Mouse (Mus musculus): Measurements from ENCODE around the gene Marveld1. TPM values are rescaled to one million over a fixed set of nuclear protein-coding genes. Genes with fewer than 3 reads are reported as not detected.
A peak's percentile ranks its signal among the peaks of the same experiment; 100 is the strongest.

Gene Marveld1
- 9.7 and 11.6 TPM in 2 replicates for polyA plus RNA-seq (2016; fragmentation: Nextera tagmentation; extraction: Ambion mirVana)

GRCm38 (mm10) chr19:42147170-42147768, at the start of gene Marveld1:
TSS of gene Marveld1 (plus strand) at chr19:42147400.
- H3K4me1 ChIP-seq = peaks cover 21% of the 10 kb centered on the region
- H3K9me3 ChIP-seq (replicated peaks) = no peaks in the 10 kb centered on the region
- WGBS = under 1% methylated on average over 38 of the region's 57 CpGs
- peaks cover 43% of the 10 kb centered on the region for H3K27me3 ChIP-seq
- peak within 1 kb of the TSS; percentile 79 for H3K4me2 ChIP-seq (replicated peaks)
- no peaks in the 10 kb centered on the region for H3K36me3 ChIP-seq
- H3K4me3 ChIP-seq = peak within 1 kb of the TSS; percentile 60
- H3K9ac ChIP-seq = peak within 1 kb of the TSS; percentile 75
- ATAC-seq (ENCODE audit: low FRiP score) = peak; percentile 28; the same call in 1 of the 2 replicates
- H3K27ac ChIP-seq = peak within 1 kb of the TSS; percentile 62

GRCm38 (mm10) chr19:42099406-42099805, 47.8 kb upstream of the Marveld1 start:
- no peak for ATAC-seq (ENCODE audit: low FRiP score)
- no peaks in the 10 kb centered on the region for H3K27me3 ChIP-seq
- no peaks in the 10 kb centered on the region for H3K4me1 ChIP-seq
- H3K27ac ChIP-seq = no peak overlapping the region
- H3K36me3 ChIP-seq = peaks cover 26% of the 10 kb centered on the region
- H3K9me3 ChIP-seq (replicated peaks) = no peaks in the 10 kb centered on the region
- no peak overlapping the region for H3K4me2 ChIP-seq (replicated peaks)
- WGBS = 95% methylated on average over 3 of the region's 3 CpGs
- H3K4me3 ChIP-seq = no peak overlapping the region
- H3K9ac ChIP-seq = no peak overlapping the region

GRCm38 (mm10) chr19:42104681-42105080, 42.5 kb upstream of the Marveld1 start:
- no peaks in the 10 kb centered on the region for H3K4me1 ChIP-seq
- no peak for ATAC-seq (ENCODE audit: low FRiP score)
- peaks cover 47% of the 10 kb centered on the region for H3K36me3 ChIP-seq
- H3K4me3 ChIP-seq = no peak overlapping the region
- H3K27ac ChIP-seq = no peak overlapping the region
- WGBS = 96% methylated on average over 9 of the region's 9 CpGs
- no peaks in the 10 kb centered on the region for H3K27me3 ChIP-seq
- no peak overlapping the region for H3K4me2 ChIP-seq (replicated peaks)
- no peaks in the 10 kb centered on the region for H3K9me3 ChIP-seq (replicated peaks)
- H3K9ac ChIP-seq = no peak overlapping the region

- 93% methylated on average over 4 of the region's 4 CpGs for WGBS
- peaks cover 55% of the 10 kb centered on the region for H3K36me3 ChIP-seq
- no peak overlapping the region for H3K9ac ChIP-seq
- no peaks in the 10 kb centered on the region for H3K27me3 ChIP-seq
- H3K4me2 ChIP-seq (replicated peaks) = no peak overlapping the region
- no peak for ATAC-seq (ENCODE audit: low FRiP score)
- no peaks in the 10 kb centered on the region for H3K4me1 ChIP-seq
- H3K9me3 ChIP-seq (replicated peaks) = no peaks in the 10 kb centered on the region
- H3K27ac ChIP-seq = no peak overlapping the region
- H3K4me3 ChIP-seq = no peak overlapping the region
These were observed 31.3 kb upstream of the Marveld1 start for GRCm38 (mm10) chr19:42115783-42116335.

GRCm38 (mm10) chr19:42118142-42118541, 29.1 kb upstream of the Marveld1 start:
- no peaks in the 10 kb centered on the region for H3K9me3 ChIP-seq (replicated peaks)
- no peak for ATAC-seq (ENCODE audit: low FRiP score)
- H3K4me1 ChIP-seq = no peaks in the 10 kb centered on the region
- no peak overlapping the region for H3K4me3 ChIP-seq
- H3K27ac ChIP-seq = no peak overlapping the region
- WGBS = 96% methylated on average over 9 of the region's 9 CpGs
- no peak overlapping the region for H3K9ac ChIP-seq
- no peaks in the 10 kb centered on the region for H3K27me3 ChIP-seq
- H3K36me3 ChIP-seq = peaks cover 70% of the 10 kb centered on the region
- no peak overlapping the region for H3K4me2 ChIP-seq (replicated peaks)

- Histone ChIP-seq H3K4me3 (no peak overlapping the region), H3K36me3 (peaks cover 69% of the 10 kb centered on the region), H3K9me3 (replicated peaks) (no peaks in the 10 kb centered on the region), H3K9ac (no peak overlapping the region), H3K27ac (no peak overlapping the region), H3K27me3 (no peaks in the 10 kb centered on the region), H3K4me2 (replicated peaks) (no peak overlapping the region), H3K4me1 (no peaks in the 10 kb centered on the region)
- 87% methylated on average over 5 of the region's 5 CpGs for WGBS
- no peak for ATAC-seq (ENCODE audit: low FRiP score)
These were observed 28.6 kb upstream of the Marveld1 start for GRCm38 (mm10) chr19:42118596-42118995.

GRCm38 (mm10) chr19:42120451-42120850, 26.7 kb upstream of the Marveld1 start:
- no peak overlapping the region for H3K9ac ChIP-seq
- no peaks in the 10 kb centered on the region for H3K4me1 ChIP-seq
- H3K4me3 ChIP-seq = no peak overlapping the region
- no peak overlapping the region for H3K4me2 ChIP-seq (replicated peaks)
- no peak for ATAC-seq (ENCODE audit: low FRiP score)
- H3K27me3 ChIP-seq = no peaks in the 10 kb centered on the region
- H3K36me3 ChIP-seq = peaks cover 56% of the 10 kb centered on the region
- 91% methylated on average over 8 of the region's 8 CpGs for WGBS
- no peak overlapping the region for H3K27ac ChIP-seq
- H3K9me3 ChIP-seq (replicated peaks) = no peaks in the 10 kb centered on the region

GRCm38 (mm10) chr19:42124684-42125083, 22.5 kb upstream of the Marveld1 start:
- WGBS = 87% methylated on average over 13 of the region's 13 CpGs
- Histone ChIP-seq H3K9me3 (replicated peaks) (no peaks in the 10 kb centered on the region), H3K4me2 (replicated peaks) (no peak overlapping the region), H3K27ac (no peak overlapping the region), H3K9ac (no peak overlapping the region), H3K27me3 (0 out of 2 replicates have a peak, but pooled peaks cover 3% of the 10 kb centered on the region), H3K36me3 (peaks cover 34% of the 10 kb centered on the region), H3K4me3 (no peak overlapping the region), H3K4me1 (peaks cover 14% of the 10 kb centered on the region)
- ATAC-seq (ENCODE audit: low FRiP score) = no peak

GRCm38 (mm10) chr19:42125501-42126218, 21.5 kb upstream of the Marveld1 start:
- Histone ChIP-seq H3K27me3 (peaks cover 8% of the 10 kb centered on the region; the same call in 1 of the 2 replicates), H3K4me2 (replicated peaks) (no peak overlapping the region), H3K36me3 (peaks cover 24% of the 10 kb centered on the region), H3K9me3 (replicated peaks) (no peaks in the 10 kb centered on the region), H3K4me1 (peaks cover 19% of the 10 kb centered on the region), H3K27ac (no peak overlapping the region), H3K9ac (no peak overlapping the region), H3K4me3 (no peak overlapping the region)
- WGBS = 80% methylated on average over 11 of the region's 11 CpGs
- ATAC-seq (ENCODE audit: low FRiP score) = no peak

- peaks cover 8% of the 10 kb centered on the region; the same call in 1 of the 2 replicates for H3K27me3 ChIP-seq
- H3K9me3 ChIP-seq (replicated peaks) = no peaks in the 10 kb centered on the region
- H3K9ac ChIP-seq = no peak overlapping the region
- peaks cover 18% of the 10 kb centered on the region for H3K36me3 ChIP-seq
- H3K27ac ChIP-seq = no peak overlapping the region
- no peak overlapping the region for H3K4me3 ChIP-seq
- ATAC-seq (ENCODE audit: low FRiP score) = no peak
- H3K4me2 ChIP-seq (replicated peaks) = no peak overlapping the region
- H3K4me1 ChIP-seq = peaks cover 19% of the 10 kb centered on the region
- 88% methylated on average over 6 of the region's 6 CpGs for WGBS
These were observed 21.0 kb upstream of the Marveld1 start for GRCm38 (mm10) chr19:42126219-42126605.

- 91% methylated on average over 5 of the region's 5 CpGs for WGBS
- ATAC-seq (ENCODE audit: low FRiP score) = no peak
- no peak overlapping the region for H3K27ac ChIP-seq
- H3K27me3 ChIP-seq = peaks cover 8% of the 10 kb centered on the region; the same call in 1 of the 2 replicates
- H3K9me3 ChIP-seq (replicated peaks) = no peaks in the 10 kb centered on the region
- H3K36me3 ChIP-seq = peaks cover 11% of the 10 kb centered on the region
- H3K4me2 ChIP-seq (replicated peaks) = no peak overlapping the region
- H3K4me1 ChIP-seq = peaks cover 19% of the 10 kb centered on the region
- H3K9ac ChIP-seq = no peak overlapping the region
- no peak overlapping the region for H3K4me3 ChIP-seq
These were observed 20.2 kb upstream of the Marveld1 start for GRCm38 (mm10) chr19:42127024-42127423.

GRCm38 (mm10) chr19:42128052-42128740, 19.0 kb upstream of the Marveld1 start:
- whole genome bisulfite sequencing = 5% methylated on average over 23 of the region's 23 CpGs
- Histone ChIP-seq H3K36me3 (peaks cover 3% of the 10 kb centered on the region; the same call in 1 of the 2 replicates), H3K4me1 (peaks cover 19% of the 10 kb centered on the region), H3K9me3 (replicated peaks) (no peaks in the 10 kb centered on the region), H3K9ac (peak overlapping the region; percentile 65), H3K4me3 (peak overlapping the region; percentile 56), H3K27me3 (peaks cover 8% of the 10 kb centered on the region; the same call in 1 of the 2 replicates), H3K27ac (peak overlapping the region; percentile 49; the same call in 1 of the 2 replicates), H3K4me2 (replicated peaks) (peak overlapping the region; percentile 94)
- ATAC-seq (ENCODE audit: low FRiP score) = peak; percentile 24; the same call in 1 of the 2 replicates
